Mouse (Mus musculus) urinary bladder, postnatal 14 days (tissue): ENCODE results near the gene E130308A19Rik.
"Not testable (repeated sequence)": the region's sequence is repeated elsewhere in the genome, so short reads cannot be mapped to it uniquely, and the experiment has no call there.

Experiments
- DNase-seq: peaks from one replicate; pipeline ENCODE4 v3.0.0; 2021; ENCODE audit warnings: low spot score

E130308A19Rik gene

GRCm38 (mm10) chr4:59786661-59787060, 160.7 kb downstream of the E130308A19Rik start:
- DNase-seq = peak; percentile 83

- no peak for DNase-seq
Measured at GRCm38 (mm10) chr4:59787126-59787525, 161.1 kb downstream of the E130308A19Rik start.

GRCm38 (mm10) chr4:59789015-59789414, 163.0 kb downstream of the E130308A19Rik start:
- DNase-seq = no peak

GRCm38 (mm10) chr4:59793626-59794025, 167.6 kb downstream of the E130308A19Rik start:
- DNase-seq = not testable (repeated sequence)

- no peak for DNase-seq
Measured at GRCm38 (mm10) chr4:59794116-59794515, 168.1 kb downstream of the E130308A19Rik start.

GRCm38 (mm10) chr4:59795788-59796455, 169.9 kb downstream of the E130308A19Rik start:
- DNase-seq = no peak

GRCm38 (mm10) chr4:59800181-59800580, 174.2 kb downstream of the E130308A19Rik start:
- DNase-seq = no peak

GRCm38 (mm10) chr4:59801489-59801888, 175.5 kb downstream of the E130308A19Rik start, which contains the start of gene Inip:
Gene Inip (minus strand): TSS chr4:59801589.
- no peak for DNase-seq

GRCm38 (mm10) chr4:59802107-59802506, 176.1 kb downstream of the E130308A19Rik start:
- DNase-seq = no peak

- DNase-seq = no peak
Measured at GRCm38 (mm10) chr4:59802792-59803191, 176.8 kb downstream of the E130308A19Rik start.

GRCm38 (mm10) chr4:59803358-59803757, 177.3 kb downstream of the E130308A19Rik start:
- no peak for DNase-seq

- no peak for DNase-seq
Measured at GRCm38 (mm10) chr4:59804754-59805153, 178.7 kb downstream of the E130308A19Rik start.

- DNase-seq = peak; percentile 91
Measured at GRCm38 (mm10) chr4:59805181-59805967, 179.4 kb downstream of the E130308A19Rik start, which contains the start of gene Snx30. Gene Snx30 (plus strand): TSS chr4:59805840.

- DNase-seq = no peak
Measured at GRCm38 (mm10) chr4:59805968-59806878, 180.2 kb downstream of the E130308A19Rik start.

- no peak for DNase-seq
Measured at GRCm38 (mm10) chr4:59806879-59807195, 180.8 kb downstream of the E130308A19Rik start.

- DNase-seq = no peak
Measured at GRCm38 (mm10) chr4:59807521-59807920, 181.5 kb downstream of the E130308A19Rik start.

GRCm38 (mm10) chr4:59808396-59808795, 182.4 kb downstream of the E130308A19Rik start:
- DNase-seq = no peak
